26 mouse cellular contexts compared by ENCODE assay signal in the genomic region with DNA sequence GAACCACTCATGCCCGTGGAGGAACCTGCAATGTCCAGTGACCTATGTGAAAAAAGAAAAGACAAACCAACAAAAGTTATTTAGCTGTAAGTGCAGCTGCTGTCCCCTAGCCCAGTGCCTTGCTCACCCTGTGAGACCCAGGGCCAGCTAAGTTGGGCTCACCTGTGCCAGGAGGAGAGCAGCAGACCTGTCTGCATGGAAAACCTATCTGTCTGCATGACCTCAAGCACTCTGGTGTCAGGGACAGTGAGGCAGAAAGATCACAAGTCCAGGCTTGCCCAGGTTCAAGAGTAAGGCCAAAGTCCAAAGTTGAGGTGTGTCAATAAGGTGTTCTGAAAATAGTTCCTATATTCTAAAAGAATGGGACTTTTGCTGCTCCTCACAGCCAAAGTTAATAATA.
A peak's percentile ranks its signal among the peaks of the same experiment; 100 is the strongest.
DNase-seq lines count a peak whose midpoint lies in the region; ATAC-seq and TF ChIP-seq lines count a peak whose summit lies in the region.
"Had no signal": no experiment of that assay in that cellular context is flagged by ENCODE, and none has a peak within 500 bp of the region (broad histone marks: within the 10 kb centered on the region; RNA-seq: fewer than 3 reads in every experiment).

No protein-coding gene starts in this region.

- TF ChIP-seq EP300 in stomach, postnatal 0 days (optimal IDR thresholded peaks at IDR 0.05) = no peak

- no peaks in the 10 kb centered on the region for H3K4me1 ChIP-seq in kidney, embryonic 14.5 days (ENCODE audit: control insufficient read depth, insufficient read depth, low read length)
- H3K4me1 ChIP-seq in stomach, embryonic 14.5 days (ENCODE audit: control insufficient read depth, insufficient read depth, low read length) = no peaks in the 10 kb centered on the region
- H3K4me1 ChIP-seq in stomach, postnatal 0 days (replicated peaks; ENCODE audit: control insufficient read depth, insufficient read depth) = no peaks in the 10 kb centered on the region
- H3K4me1 ChIP-seq in kidney, postnatal 0 days (replicated peaks; ENCODE audit: insufficient read depth, low read length) = 0 out of 2 replicates have a peak, but pooled peaks cover 8% of the 10 kb centered on the region
- H3K4me1 ChIP-seq: limb, embryonic 10.5 days; limb, embryonic 15.5 days; stomach, embryonic 15.5 days had no signal

- no peak overlapping the region for H3K9ac ChIP-seq in kidney, embryonic 14.5 days (ENCODE audit: low read depth, low read length)
- no peak overlapping the region for H3K9ac ChIP-seq in stomach, embryonic 14.5 days (replicated peaks; ENCODE audit: low read depth, low read length)
- no peak overlapping the region for H3K9ac ChIP-seq in stomach, postnatal 0 days (ENCODE audit: low read length)
- no peak overlapping the region for H3K9ac ChIP-seq in kidney, postnatal 0 days (ENCODE audit: low read depth, low read length)
- H3K9ac ChIP-seq: forebrain, embryonic 13.5 days; limb, embryonic 15.5 days; neural tube, embryonic 15.5 days; stomach, embryonic 15.5 days had no signal

- ATAC-seq in kidney, embryonic 14.5 days (ENCODE audit: low FRiP score, low TSS enrichment) = no peak
- peak; percentile 38; the same call in 1 of the 2 replicates for ATAC-seq in stomach, embryonic 14.5 days (ENCODE audit: insufficient number of reproducible peaks, insufficient read depth, low FRiP score, low read depth)
- no peak for ATAC-seq in stomach, postnatal 0 days (ENCODE audit: low FRiP score, low TSS enrichment)
- peak; percentile 70 for ATAC-seq in kidney, postnatal 0 days (replicated peaks; ENCODE audit: low FRiP score, low read depth)
- ATAC-seq: forebrain, embryonic 13.5 days; hindbrain, embryonic 16.5 days had no signal

- WGBS in kidney, embryonic 14.5 days = 53% methylated on average over 1 of the region's 1 CpGs
- 63% methylated on average over 1 of the region's 1 CpGs for WGBS in stomach, embryonic 14.5 days
- 32% methylated on average over 1 of the region's 1 CpGs for WGBS in stomach, postnatal 0 days
- WGBS in kidney, postnatal 0 days = 34% methylated on average over 1 of the region's 1 CpGs

- no peak for TF ChIP-seq CTCF in stomach, postnatal 0 days (IDR thresholded peaks at IDR 0.05; ENCODE audit: low read depth)
- TF ChIP-seq CTCF in kidney, postnatal 0 days (IDR thresholded peaks at IDR 0.05; ENCODE audit: low read depth) = no peak

- H3K36me3 ChIP-seq in kidney, embryonic 14.5 days (ENCODE audit: control insufficient read depth, insufficient read depth, low read length) = no peaks in the 10 kb centered on the region
- H3K36me3 ChIP-seq in stomach, embryonic 14.5 days (ENCODE audit: control insufficient read depth, insufficient read depth, low read length) = no peaks in the 10 kb centered on the region
- no peaks in the 10 kb centered on the region for H3K36me3 ChIP-seq in stomach, postnatal 0 days (ENCODE audit: control insufficient read depth, insufficient read depth, low read length)
- no peaks in the 10 kb centered on the region for H3K36me3 ChIP-seq in kidney, postnatal 0 days (ENCODE audit: insufficient read depth, low read length)
- H3K36me3 ChIP-seq: G1E; limb, embryonic 10.5 days; limb, embryonic 15.5 days; neural tube, embryonic 15.5 days; stomach, embryonic 15.5 days had no signal

- H3K27ac ChIP-seq in kidney, embryonic 14.5 days (ENCODE audit: low read depth, low read length) = no peak overlapping the region
- H3K27ac ChIP-seq in stomach, embryonic 14.5 days (ENCODE audit: low read length) = no peak overlapping the region
- H3K27ac ChIP-seq in stomach, postnatal 0 days (replicated peaks) = no peak overlapping the region
- H3K27ac ChIP-seq in kidney, postnatal 0 days = peak overlapping the region; percentile 72
- H3K27ac ChIP-seq: forebrain, embryonic 13.5 days; limb, embryonic 10.5 days; limb, embryonic 15.5 days; macrophage; neural tube, embryonic 15.5 days; stomach, embryonic 15.5 days had no signal

- H3K4me2 ChIP-seq in kidney, embryonic 14.5 days (replicated peaks; ENCODE audit: low read depth, low read length) = no peak overlapping the region
- H3K4me2 ChIP-seq in stomach, embryonic 14.5 days (replicated peaks; ENCODE audit: low read depth, low read length) = no peak overlapping the region
- no peak overlapping the region for H3K4me2 ChIP-seq in stomach, postnatal 0 days (replicated peaks; ENCODE audit: low read depth)
- no peak overlapping the region for H3K4me2 ChIP-seq in kidney, postnatal 0 days (ENCODE audit: low read length)
- H3K4me2 ChIP-seq: forebrain, embryonic 13.5 days; limb, embryonic 15.5 days; neural tube, embryonic 15.5 days; stomach, embryonic 15.5 days had no signal

- H3K27me3 ChIP-seq in kidney, embryonic 14.5 days (ENCODE audit: control insufficient read depth, insufficient read depth, low read length) = no peaks in the 10 kb centered on the region
- H3K27me3 ChIP-seq in stomach, embryonic 14.5 days (ENCODE audit: control insufficient read depth, insufficient read depth, low read length) = no peaks in the 10 kb centered on the region
- no peaks in the 10 kb centered on the region for H3K27me3 ChIP-seq in stomach, postnatal 0 days (ENCODE audit: control insufficient read depth, insufficient read depth, low read length)
- H3K27me3 ChIP-seq in kidney, postnatal 0 days (ENCODE audit: insufficient read depth, low read length) = no peaks in the 10 kb centered on the region
- H3K27me3 ChIP-seq: limb, embryonic 15.5 days; neural tube, embryonic 15.5 days; stomach, embryonic 15.5 days had no signal

- H3K4me3 ChIP-seq in kidney, embryonic 14.5 days (ENCODE audit: low read length) = no peak overlapping the region
- H3K4me3 ChIP-seq in stomach, embryonic 14.5 days (ENCODE audit: low read depth, low read length) = no peak overlapping the region
- no peak overlapping the region for H3K4me3 ChIP-seq in stomach, postnatal 0 days (ENCODE audit: low read depth, low read length)
- H3K4me3 ChIP-seq in kidney, postnatal 0 days (replicated peaks; ENCODE audit: low read depth, low read length) = no peak overlapping the region
- H3K4me3 ChIP-seq: forebrain, embryonic 13.5 days; limb, embryonic 10.5 days; limb, embryonic 15.5 days; neural tube, embryonic 15.5 days; stomach, embryonic 15.5 days had no signal

- H3K9me3 ChIP-seq in kidney, embryonic 14.5 days (ENCODE audit: control insufficient read depth, low read length) = peaks cover 2% of the 10 kb centered on the region; the same call in 1 of the 2 replicates
- H3K9me3 ChIP-seq in stomach, embryonic 14.5 days (ENCODE audit: control insufficient read depth, low read depth, low read length) = 0 out of 2 replicates have a peak, but pooled peaks cover 2% of the 10 kb centered on the region
- no peaks in the 10 kb centered on the region for H3K9me3 ChIP-seq in stomach, postnatal 0 days (ENCODE audit: control insufficient read depth, low read length)
- no peaks in the 10 kb centered on the region for H3K9me3 ChIP-seq in kidney, postnatal 0 days (replicated peaks; ENCODE audit: low read length)
- H3K9me3 ChIP-seq: limb, embryonic 10.5 days; limb, embryonic 15.5 days; neural tube, embryonic 15.5 days; stomach, embryonic 15.5 days had no signal

- peak; percentile 84 for DNase-seq in kidney, adult 11 months
- DNase-seq in stomach, postnatal 0 days (ENCODE audit: low spot score) = no peak
- DNase-seq in kidney, postnatal 0 days (ENCODE audit: low spot score) = no peak
- DNase-seq in kidney, postnatal 4 days = peak; percentile 12 to 30
- no peak for DNase-seq in ovary, postnatal 10 days (ENCODE audit: low spot score)
- no peak for DNase-seq in spleen, postnatal 10 days (ENCODE audit: low spot score in 2 of 2)
- DNase-seq: adrenal gland, adult 8-10 months; cerebellum, adult 8-10 months; cerebellum, postnatal 36 days; gastrocnemius, postnatal 14 days; heart, postnatal 14 days; layer of hippocampus, postnatal 36 days; lung, adult 2 months; lung, postnatal 10 days; midbrain, embryonic 14.5 days; thymus, postnatal 25 days had no signal

Comparison
In these comparisons a context has a peak if more than half of its experiments do, and no peak if none do; other contexts are left out.
1. DNase-seq: peak in kidney, adult 11 months (single experiment) and kidney, postnatal 4 days (2 of 2); none in stomach, postnatal 0 days (single experiment), kidney, postnatal 0 days (single experiment), ovary, postnatal 10 days (single experiment) and spleen, postnatal 10 days (0 of 2).
2. ATAC-seq: peak in stomach, embryonic 14.5 days (single experiment) and kidney, postnatal 0 days (single experiment); none in kidney, embryonic 14.5 days (single experiment) and stomach, postnatal 0 days (single experiment).